Mouse (Mus musculus) G1E-ER4 (cell line): ENCODE data around the gene Iqcg. TPM values are rescaled to one million over a fixed set of nuclear protein-coding genes. Genes with fewer than 3 reads are reported as not detected.

ENCODE experiments used
- GATA1 ChIP-seq: IDR thresholded peaks from one replicate; pipeline ENCODE4 v1.8.0; 2012; ENCODE audit warnings: low read length, inconsistent platforms
- polyA plus RNA-seq: library from polyadenylated mRNA; stranded (reverse); fragments of >175 nt; gene quantifications from 2 replicates; pipeline ENCODE4 v1.2.3, GENCODE M21; 2012

Gene Iqcg
- polyA plus RNA-seq, 1 experiment = 1.2 TPM

DNA sequence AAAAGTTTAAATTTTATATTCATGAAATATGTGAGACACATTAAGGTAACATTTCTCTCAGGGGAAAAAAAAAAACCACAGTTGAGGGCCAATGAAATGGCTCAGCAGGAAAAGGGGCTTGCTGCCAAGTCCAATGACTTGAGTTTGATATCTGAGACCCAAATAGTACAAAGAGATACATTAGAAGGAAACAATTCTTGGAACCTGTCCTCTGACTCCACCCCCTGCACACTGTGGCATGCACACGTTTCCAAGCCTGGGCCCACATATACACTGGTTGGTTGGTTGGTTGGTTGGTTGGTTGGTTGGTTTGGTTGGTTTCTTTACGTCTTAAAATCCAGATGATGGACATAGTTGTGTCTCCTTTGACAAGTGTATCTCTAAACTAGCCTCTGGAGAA lies 40.0 kb downstream of the Iqcg start:
- TF ChIP-seq GATA1 = no peak

DNA sequence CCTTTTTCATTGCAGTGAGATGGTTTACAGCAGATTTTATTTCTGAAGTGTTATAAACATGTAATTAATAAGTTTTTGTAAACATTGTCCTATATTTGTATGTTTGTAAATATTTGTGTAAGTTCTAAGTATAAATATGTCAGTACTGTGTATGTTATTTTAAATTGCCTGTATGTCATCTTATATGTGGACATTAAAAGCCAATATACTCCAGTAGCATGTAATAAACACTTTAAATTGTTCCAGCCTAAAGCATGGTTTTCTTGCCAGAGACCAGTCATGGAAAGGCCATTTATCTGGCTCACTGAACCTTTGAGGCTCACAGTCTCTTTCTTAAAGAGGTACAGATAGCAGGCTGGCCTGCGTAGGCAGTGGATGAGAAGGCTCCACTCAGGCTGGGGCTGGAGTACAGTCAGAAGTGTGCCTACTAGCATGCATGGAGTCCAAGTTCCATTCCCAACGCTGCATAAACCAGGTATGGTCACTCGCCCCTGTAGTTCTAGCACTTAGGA lies 40.6 kb downstream of the Iqcg start:
- no peak for TF ChIP-seq GATA1

DNA sequence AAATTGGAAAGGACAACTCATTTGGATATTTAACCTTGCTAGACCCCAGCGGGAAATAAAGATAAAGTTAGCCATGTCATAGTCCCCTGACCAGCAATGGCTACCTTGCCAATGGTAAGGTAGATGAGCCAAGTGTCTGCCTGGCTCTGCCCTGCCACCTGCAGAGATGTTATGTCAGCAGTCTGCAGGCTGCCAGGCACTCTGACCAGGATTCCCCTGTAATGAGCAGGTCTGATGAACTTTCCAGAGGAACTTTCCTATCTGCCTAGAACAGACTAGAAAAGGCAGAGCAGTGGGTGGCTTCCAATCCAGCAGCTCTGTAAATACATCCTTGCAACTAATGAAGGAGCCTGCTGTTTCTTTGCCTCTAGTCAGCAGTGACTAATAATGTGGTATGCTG lies 41.1 kb downstream of the Iqcg start:
- TF ChIP-seq GATA1 = no peak

DNA sequence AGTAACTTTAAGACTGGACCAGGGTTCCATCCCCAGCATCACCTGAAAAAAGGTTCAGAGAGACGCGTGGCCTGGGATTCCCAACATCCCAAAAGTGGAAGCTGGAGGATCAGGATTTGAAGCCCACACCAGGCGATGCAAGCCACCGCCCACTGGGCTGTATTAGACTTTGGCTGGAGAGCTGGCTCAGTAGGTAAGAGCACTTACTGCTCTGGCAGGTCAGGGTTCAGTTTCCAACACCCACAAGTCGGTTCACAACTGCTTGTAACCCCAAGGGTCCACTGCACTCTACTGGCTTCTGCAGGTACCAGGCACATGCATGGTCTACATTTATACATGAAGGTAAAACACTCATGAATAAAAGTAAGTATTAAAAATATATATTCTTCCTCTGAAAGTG lies 42.2 kb downstream of the Iqcg start:
- TF ChIP-seq GATA1 = no peak

DNA sequence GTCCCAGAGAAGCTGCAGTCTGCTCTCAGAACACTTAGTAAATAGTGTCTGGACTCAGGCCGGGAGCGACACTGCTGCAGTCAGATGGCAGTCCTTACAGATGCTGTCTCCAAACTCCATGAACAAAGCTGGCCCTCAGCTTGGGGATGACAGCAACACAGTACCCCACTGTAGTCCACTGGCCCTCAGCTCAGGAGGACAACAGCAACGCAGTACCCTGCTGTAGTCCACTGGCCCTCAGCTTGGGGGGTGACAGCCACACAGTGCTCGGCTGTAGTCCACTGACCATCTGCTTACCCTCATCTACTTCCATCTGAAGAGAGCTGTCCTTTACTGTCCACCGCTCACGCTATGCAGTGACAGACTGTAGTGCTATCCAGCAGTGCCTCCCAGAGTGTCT lies 45.9 kb downstream of the Iqcg start:
- no peak for TF ChIP-seq GATA1

DNA sequence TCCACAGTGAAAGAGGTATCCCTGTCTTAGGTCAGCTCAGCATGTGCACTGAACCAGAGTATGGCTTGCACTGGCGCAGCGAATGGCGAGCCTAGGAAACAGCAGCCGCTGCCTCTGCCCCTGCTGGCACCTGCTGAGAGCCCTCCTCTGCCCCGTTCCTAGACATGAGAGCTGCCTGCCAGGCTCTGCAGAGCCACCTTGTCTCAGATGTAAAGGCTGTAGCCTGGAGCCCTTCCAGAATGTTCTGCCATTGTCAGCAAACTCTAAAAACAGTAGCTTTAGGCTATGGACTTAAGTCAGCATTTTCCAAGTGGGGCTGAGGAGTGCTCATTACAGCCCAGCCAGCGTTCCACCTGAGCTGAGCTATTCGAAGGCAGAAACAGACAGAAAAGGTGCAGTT lies 48.6 kb downstream of the Iqcg start:
- no peak for TF ChIP-seq GATA1

DNA sequence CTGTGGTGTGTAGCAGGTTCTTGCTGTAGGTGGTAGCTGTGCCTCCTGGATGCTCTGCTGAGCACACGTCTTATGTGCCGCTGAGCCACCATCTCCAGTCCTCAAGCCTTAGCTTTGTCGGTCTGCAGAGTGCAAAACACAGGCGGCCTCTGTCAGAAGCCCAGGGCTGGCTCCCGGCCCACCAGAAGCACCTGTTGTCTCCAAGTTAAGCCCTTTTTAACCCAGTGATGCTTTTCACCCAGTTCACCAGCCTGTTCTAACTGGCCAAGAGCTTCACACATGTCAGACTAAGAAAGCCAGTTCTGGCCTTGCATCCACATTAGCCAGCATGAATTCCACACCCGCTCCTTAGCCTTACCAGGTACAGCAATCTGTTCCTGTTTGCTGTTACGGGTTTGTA lies 49.1 kb downstream of the Iqcg start:
- TF ChIP-seq GATA1 = no peak

DNA sequence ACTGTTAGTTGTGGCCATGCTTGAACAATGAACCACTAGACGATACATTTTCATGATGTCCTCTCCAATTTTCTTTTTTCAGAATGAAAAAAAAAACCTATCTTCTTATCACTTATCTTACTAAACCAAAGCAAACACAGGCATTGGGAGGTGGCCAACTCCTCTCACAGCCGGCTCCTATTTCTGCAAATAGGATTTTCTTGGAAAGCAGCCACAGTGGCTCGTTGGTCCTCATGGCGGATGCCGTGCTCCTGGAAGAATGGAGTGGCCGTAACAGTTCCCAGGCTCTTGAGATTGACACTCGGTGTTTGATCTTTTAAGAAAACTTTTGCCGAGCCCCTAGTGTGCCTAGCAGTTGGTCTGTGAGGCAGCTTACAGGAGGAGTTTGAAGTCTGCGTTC lies 50.8 kb downstream of the Iqcg start:
- no peak for TF ChIP-seq GATA1

DNA sequence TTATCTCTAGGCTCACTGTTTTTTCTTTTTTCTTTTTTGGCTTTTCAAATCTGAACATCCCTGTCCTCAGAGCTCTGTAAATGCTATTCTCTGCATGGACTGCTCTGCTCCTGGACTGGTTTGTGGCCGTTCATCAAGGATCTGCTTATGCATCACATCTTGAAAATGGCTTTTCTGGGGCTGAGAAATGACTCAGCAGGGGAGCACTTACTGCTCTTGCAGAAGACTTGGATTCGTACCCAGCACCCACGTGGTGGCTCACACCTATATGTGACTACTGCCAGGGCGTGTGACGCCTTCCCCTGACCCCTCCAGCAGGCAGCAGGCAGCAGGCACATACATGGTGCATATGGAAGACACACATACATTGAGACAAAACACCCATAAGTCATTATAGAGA lies 63.9 kb downstream of the Iqcg start:
- no peak for TF ChIP-seq GATA1

DNA sequence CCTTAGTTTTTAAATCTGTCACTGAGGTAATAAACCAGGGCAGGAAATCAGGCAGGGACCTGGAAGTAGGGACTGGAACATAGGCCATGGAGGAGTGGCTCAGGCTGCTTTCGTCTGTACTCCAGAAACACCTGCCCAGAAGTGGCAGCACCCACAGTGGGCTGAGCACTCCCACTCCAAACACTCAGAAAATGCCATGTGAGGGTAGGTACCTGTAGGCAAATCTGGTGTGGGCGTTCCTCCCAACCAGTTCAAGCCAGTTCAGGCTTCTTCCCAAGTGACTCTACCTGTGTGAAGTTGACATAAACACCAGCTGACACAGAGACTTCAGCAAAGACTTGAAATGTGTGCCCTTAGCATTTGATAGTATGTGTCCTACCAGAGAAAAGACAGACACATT lies 71.4 kb downstream of the Iqcg start:
- no peak for TF ChIP-seq GATA1

DNA sequence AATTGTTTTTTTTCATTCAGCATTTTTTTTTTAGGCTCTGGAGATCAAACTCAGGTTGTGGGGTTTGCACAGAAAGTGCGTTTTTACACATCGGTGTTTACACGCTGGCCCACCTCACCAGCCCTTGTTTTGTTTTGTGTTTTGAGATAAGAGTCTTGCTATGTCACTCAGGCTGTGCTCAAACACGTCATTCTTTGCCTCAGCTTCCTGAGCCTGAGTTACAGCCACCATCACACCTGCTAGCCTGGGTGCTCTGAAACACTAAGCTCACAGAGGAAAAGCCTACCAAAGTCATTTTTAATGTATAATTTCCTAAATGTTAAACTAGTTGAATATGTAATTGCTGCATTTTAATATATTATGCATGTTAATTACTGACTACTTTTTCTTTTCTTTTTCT lies 74.6 kb downstream of the Iqcg start:
- no peak for TF ChIP-seq GATA1

DNA sequence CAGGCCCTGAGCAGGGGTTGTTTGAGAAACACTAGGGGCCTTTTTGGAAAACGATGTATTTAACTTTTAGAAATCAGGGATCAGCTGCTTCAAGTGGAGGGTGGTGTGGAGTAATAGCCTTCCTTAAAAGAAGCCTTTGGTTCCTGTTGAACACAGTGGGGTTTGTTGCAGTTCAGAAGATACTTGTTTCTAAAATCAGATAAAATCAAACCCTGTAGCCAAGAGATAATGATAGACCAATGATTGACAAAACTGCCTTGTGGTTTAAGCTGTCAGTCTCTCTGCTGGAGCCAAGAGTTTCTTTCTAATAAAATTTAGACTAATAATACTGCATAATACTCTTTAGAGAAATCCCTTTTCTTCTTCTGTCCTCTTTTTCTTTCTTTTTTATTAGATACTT lies 75.8 kb downstream of the Iqcg start:
- peak; percentile 50 for TF ChIP-seq GATA1

DNA sequence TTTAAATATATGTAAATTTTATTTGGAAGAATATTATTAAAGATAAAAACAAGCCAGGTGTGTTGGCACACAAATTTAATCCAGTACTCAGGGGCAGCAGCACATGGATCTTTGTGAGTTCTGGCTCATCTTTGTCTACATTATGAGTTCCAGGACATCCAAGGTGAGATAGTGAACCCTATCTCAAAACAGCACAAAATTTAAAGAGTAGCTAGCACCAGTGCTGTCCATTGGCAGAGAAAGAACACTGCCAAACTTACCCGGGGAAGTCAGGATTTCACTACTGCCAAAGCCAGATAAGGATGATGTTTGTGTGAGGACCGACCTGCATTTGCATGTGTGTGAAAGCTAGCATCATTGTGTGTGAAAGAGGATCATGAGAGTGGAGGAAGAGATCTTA lies 83.0 kb downstream of the Iqcg start:
- no peak for TF ChIP-seq GATA1

DNA sequence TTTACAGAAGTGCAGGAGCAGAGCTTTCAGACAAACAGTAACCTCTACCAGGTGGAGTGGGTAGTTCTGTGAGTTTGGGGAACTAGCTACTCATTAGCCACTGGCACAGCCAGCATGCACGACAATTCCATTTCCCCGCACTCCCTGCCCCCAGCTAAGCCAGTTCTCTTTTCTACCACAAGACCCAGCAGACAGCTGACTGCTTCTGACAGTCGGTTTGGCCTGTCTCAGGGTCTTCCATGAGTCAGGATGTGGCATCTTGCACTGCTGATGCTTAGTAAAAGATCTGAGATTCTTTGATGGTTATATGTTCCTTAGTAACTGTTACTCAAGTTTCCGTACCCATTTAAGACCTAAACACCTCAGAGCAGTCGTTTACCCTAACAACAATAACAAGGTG lies 83.5 kb downstream of the Iqcg start:
- TF ChIP-seq GATA1 = no peak

Other genes starting within 250 kb of the Iqcg start
- gene Smbd1, start 245.7 kb downstream of the Iqcg start, polyA plus RNA-seq = not detected in 2 replicates
- 192 and 286 TPM in 2 replicates for gene Fyttd1, start 178.7 kb downstream of the Iqcg start, polyA plus RNA-seq
- gene Rubcn, start 178.5 kb downstream of the Iqcg start, polyA plus RNA-seq = 8.8 and 9.3 TPM in 2 replicates
- 9.0 and 11.8 TPM in 2 replicates for gene Lrch3, start 142.1 kb downstream of the Iqcg start, polyA plus RNA-seq
- 82.9 and 92.8 TPM in 2 replicates for gene Rpl35a, start 235 bp upstream of the Iqcg start, polyA plus RNA-seq
- 0.28 and 0.42 TPM in 2 replicates for gene Lmln, start 6.3 kb upstream of the Iqcg start, polyA plus RNA-seq
- 3.0 and 3.7 TPM in 2 replicates for gene Osbpl11, start 128.9 kb upstream of the Iqcg start, polyA plus RNA-seq
- 30.8 and 55.6 TPM in 2 replicates for gene Snx4, start 195.2 kb upstream of the Iqcg start, polyA plus RNA-seq